Mouse (Mus musculus) CD8-positive naive resting alpha-beta T cell, adult 2 months (primary cell): ENCODE measurements around the gene Tmcc3.

Experiments
- DNase-seq, 2 experiments: peaks; one replicate each; pipeline ENCODE4 v3.0.0; 2022; ENCODE audit warnings: low read depth in 2 of 2, low spot score in 2 of 2

The Tmcc3 gene

DNA sequence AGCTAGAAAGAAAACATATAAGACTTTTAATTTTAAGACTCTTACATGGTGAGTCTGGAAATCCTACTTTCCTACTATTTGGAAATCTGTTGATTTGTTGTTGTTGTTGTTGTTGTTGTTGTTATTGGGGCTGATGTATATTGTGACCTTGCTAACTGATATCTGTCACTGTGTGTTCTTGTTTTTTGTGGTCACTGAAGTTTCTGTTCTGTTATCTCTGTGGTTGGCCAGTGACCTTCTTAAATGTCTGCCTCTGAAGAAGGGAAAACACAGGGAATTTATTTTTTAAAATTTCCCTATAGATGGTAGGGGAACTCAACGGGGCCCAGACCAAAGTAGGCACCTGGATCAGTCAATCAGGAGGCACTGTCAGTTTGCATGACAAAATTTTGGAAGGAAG is 48.9 kb downstream of the Tmcc3 start:
- DNase-seq, result no peak

DNA sequence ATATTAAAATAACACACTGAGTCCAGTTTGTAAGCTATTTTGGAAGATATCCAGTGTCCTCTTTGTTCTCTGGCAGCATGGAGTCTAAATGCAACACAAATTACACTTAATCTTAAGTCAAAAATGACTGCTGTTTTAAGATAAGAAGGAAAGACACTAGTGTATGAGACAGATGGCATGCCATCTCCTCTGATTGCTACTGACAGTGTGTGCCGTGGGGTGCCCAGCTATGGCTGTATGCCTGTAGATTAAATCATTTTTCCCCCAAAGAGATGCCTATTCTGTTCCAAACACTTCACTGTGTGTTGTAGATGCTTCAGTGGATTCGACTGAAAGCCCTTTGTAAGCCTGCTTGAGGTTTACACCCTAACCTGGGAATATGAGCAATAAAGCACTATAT is 59.5 kb downstream of the Tmcc3 start:
- DNase-seq, result no peak

DNA sequence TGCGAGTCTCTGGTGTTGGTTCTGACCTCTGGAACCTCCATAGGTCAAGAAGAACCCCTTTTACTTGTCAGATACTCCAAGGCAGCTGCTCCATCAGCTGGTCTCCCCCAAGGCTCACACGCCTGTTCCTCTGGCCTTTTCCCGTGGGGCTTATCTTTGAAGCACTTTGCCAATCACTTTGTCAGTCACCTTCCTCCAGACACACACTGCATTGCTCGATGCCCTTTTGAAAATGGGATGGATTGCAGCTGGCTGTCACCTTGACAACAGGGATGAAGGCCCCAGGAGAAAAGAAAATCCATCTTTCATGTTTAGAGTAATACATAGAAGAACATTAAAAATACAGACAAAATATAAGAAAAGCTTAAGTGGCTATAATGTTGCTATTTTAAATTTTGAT is 65.2 kb downstream of the Tmcc3 start:
- DNase-seq, result no peak

DNA sequence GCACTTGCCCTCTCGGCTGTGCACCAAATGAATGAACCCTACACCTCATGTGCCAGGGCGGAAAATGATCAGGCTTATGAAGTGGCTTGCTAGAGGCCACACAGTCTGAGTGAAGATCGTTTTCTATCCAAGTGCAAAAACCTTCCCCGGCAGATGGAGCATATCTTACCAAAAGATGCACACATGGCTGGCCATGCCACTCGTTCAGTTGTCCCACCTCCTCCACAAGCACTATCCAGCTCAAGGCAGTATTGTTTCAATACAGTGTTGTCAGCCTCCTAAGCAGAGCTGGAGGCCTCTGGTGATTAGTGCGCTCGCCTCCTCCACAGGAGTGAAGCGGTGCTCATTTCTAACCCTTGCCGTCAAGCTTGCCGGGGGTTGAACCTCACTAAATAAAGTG is 66.1 kb downstream of the Tmcc3 start:
- DNase-seq, result no peak

DNA sequence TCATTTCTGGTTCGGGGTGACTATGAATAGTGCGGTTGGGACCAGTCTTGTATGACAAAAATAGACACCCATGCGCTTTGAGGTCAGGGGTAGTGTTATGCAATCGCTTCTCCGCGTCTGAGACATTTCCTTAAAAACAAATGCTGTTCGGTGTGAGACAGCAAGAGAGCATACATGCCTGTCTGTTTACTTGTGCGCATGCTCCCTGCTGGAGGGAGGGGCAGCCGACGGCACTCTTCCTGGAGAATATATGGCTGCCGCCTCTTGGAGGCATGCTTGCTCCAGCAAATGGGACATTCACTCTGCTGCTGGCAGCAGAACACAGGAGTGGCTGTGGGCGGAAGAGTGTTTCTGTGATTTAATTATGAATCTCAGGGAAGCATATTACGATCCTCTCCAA is 66.6 kb downstream of the Tmcc3 start:
- DNase-seq, result peak; percentile 23 to 50

DNA sequence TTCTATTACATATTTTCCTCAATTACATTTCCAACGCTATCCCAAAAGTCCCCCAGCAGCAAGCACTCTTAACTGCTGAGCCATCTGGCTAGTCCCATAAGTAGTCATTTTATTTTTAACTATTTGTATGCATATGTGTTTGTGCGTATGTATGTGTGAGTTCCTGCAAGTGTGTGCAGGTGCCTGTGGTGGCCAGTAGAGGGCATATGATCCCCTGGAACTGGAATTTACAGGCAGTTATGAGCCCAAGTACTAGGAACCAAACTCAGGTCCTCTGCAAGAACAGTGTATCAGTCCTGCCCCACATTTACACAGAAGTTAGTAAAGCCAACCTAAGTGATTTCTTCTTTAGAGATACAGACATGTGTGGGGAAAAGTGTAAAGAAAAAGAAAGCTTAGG is 68.3 kb downstream of the Tmcc3 start:
- DNase-seq, result no peak

DNA sequence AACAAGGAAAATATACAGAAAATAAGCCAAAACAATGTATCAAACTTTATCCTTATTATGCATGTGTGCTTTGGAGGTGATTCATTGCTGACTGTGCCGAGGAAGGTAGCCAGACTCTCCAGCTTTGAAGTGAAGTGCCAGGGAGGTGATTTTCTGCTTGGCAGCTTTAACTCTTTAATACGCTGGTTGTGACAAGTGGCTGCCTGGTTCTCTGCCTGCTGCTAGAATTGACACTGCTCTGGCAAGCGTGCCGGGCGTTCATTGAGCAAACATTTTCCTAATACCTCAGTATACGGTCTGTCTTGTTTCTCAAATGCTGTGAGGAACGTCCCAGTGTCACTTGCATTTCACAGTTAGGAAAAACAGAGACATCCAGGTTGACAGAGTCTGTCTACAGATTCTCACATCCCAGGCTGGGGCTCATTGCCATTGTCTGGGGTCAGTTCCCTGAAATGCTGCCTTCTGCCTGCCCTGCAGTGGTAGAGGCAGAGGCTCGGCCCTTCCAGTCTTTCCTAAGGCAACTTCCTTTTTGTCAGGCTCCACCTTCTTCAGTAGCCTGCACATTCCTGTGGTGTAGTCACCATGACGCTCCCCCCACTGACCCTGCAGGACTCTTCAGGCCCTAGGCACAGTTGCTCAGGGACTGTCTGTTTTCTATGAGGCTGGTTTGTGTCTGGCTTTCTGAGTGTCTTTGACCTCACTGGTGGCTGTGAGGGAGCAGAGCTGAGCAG is 69.1 kb downstream of the Tmcc3 start:
- DNase-seq, result no peak

DNA sequence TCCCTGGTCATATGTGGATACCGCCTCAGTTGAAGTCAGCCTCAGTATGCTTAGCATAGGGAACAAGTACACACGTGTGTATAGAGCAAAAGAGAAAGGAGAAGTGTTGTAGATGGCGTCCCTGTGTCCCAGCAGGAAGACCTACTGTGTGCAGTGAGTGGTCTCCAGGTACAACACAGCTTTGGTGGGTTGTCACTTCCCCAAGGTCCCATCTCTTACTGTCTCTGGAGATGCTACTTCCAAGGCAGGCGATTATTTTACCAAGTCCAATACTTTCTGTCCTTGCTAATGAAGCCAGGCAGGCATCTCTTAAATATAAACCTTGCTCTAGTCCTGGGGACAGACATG is 69.6 kb downstream of the Tmcc3 start:
- DNase-seq, result no peak

DNA sequence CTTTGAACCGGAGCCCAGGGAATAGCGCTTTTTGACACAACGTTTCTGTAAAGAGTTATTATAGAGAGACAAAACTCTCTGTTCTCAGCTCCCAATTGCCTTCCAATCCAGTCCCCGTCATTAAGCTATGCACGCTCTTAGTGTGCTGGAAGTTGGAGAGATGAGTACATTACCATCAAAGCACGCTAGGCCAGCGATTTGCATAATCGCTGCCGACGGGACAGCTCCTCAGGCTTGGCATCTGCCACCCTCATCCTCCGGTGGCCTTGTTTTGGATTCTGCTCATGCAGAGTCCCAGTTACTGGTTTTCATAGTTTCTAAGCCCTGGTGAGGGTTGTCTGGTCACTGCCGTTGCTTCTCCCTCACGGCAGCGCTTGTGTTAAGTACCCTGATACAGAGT is 70.9 kb downstream of the Tmcc3 start:
- DNase-seq, result no peak

DNA sequence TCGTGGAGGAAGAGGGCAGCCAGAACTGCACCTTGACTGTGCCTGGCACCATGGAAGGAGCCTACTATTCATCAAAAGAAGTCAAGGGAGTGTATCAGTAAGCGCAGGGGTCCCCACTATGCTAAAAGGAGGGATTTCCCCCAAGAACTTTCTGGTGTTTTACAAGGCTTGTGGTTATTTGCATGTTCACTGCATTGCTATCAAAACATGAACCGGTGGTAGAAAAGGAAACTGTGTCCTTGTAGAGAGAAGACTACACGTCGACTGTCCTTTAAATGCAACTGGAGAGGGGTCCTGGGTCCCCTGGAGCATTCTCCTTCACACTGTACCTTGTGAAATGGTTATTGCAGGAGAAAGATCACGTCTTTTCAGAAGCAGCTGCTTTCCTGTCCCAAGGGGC is 71.8 kb downstream of the Tmcc3 start:
- DNase-seq, result no peak

DNA sequence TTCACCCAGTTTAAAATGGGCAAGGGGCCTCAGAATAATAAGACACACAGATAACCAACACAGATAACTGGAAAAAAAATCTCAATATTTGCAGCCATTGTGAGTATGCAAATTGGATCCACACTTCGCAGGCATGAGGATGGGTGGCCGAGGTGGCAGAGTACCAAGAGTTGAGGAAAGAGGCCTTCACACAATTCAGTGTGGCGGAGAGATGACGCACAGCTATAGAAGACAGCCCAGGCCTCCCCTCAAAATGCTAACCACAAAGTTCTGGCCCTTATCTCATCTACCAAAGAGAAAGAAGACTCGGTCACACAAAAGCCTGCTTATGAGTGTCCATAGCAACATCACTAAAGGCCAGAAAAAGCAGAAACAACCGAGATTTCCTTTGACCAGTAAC is 77.5 kb downstream of the Tmcc3 start:
- DNase-seq, result no peak

DNA sequence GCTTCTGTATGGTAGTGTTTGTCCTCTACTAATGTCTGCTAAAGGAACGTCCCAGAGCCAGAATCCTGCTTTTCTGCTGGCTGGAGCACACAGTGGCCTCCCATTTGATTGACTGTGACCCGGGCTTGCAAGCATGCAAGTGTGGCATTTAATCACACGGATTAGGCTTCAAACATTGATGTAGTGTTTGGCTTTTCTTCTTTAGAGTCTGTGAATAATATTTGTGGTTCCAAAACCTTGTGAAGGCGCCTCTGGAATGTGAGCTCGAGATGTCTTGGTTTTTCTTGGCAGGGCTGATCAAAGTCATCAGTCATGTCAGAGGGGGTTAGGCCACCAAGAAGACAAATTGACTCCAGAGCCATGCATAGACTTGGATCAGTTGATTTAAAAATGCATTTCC is 79.3 kb downstream of the Tmcc3 start:
- no peak for DNase-seq

DNA sequence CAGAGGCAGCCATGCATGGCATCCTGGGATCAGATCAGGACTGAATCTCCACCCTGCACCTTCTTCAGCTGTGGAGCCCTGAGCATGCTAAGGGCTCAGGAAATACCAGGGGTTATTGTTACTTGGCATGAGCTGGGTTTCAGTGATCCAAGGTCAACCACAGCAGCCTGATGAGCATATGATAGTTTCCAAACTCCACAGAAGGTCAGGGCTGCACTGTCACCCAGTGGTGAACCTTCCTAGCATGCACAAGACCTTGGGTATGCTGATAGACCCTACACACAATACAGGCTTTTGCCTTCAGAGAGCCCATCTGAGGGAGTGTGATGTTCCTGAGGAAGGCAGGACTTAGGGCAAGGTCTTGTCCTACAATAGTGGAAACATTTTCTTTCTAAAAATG is 82.5 kb downstream of the Tmcc3 start:
- no peak for DNase-seq

DNA sequence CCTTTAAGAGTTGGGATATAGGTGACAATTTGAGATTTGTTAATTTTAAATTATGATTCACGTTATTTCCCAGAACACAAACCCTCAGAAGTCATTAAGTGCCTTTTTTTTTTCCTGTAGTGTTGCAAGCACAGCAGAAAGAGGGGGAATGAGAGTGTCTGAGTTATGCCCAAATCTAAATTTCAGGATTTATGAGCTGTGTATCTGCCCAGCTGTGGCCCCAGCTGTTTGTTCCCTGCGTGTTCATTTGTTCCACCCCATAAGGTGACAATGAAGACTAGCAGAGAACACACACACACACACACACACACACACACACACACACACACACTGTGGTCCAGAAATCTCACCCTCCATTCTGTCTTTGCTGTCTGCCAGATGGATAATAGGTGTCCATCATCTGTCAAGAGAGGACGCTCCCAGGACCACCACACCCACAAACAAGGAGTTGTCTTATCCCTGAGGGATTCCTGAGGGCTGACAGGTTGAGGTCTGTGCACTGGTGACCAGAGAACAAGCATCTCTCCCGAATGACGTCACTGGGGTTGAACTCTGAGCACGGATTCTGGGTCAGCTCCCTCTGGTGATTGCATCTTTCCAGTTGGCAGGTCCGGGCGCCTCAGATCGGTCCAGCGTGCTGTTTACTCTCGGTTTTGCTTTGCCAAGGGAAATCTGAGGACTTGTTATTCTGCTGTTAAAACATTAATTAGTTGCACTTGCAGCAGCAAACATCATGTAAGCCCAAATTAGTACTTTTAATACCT is 86.3 kb downstream of the Tmcc3 start:
- DNase-seq, result no peak

DNA sequence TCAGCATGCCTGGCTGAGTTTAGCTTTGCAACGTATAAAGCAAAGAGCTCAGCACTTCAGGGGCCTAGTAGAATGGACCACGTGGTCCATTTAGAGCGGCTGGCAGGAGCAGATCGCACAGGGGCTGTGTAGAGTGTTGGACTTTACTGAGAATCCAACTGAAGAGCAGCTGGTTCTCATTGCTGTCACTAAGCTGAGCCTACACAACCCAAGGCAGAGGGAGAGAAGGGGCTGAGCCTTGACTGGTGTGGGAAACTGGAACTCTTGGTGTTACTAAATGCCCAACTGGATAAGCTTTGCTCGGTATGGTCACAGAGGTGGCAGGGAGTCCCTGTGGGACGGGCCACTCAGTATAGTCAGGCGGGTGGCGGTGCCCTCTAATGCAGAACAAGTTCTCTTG is 89.1 kb downstream of the Tmcc3 start:
- DNase-seq, result no peak

DNA sequence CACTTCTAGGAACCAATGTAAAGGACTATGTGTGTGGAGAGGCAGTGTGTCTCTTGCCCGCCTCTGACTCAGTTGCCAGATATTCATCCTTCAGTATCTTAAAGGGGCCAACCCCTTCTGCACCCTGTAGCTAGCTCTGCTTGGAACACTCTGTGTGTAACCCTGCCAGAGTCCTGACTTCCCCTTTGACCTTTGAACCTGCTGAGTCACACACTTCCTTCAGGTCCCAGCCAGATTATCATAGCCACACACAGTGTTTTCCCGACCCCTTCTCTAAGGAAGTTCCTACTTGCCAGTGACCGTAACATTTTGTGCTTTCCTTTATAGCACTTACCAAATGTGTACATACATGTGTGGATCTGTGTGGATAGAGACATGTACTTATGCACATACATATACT is 93.7 kb downstream of the Tmcc3 start:
- DNase-seq, result no peak

DNA sequence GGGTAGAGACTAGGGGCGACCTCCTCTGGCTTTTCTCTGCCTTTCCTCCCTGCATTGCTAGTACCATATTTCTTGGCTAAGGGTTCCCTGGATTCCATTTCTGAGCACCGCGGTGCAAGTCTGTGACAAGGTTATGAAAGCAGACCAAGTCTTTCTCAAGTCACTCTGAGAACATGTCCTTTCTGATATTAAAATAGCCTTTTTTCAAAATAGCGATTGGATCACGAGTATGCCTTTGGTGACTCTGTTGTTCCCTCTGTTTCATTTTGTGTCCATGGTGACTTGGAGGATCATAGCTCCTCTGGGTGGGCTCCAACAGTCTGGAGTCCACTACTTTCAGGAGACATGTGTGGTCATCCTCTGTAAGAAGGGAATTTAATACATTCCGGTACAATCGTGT is 95.1 kb downstream of the Tmcc3 start:
- no peak for DNase-seq

DNA sequence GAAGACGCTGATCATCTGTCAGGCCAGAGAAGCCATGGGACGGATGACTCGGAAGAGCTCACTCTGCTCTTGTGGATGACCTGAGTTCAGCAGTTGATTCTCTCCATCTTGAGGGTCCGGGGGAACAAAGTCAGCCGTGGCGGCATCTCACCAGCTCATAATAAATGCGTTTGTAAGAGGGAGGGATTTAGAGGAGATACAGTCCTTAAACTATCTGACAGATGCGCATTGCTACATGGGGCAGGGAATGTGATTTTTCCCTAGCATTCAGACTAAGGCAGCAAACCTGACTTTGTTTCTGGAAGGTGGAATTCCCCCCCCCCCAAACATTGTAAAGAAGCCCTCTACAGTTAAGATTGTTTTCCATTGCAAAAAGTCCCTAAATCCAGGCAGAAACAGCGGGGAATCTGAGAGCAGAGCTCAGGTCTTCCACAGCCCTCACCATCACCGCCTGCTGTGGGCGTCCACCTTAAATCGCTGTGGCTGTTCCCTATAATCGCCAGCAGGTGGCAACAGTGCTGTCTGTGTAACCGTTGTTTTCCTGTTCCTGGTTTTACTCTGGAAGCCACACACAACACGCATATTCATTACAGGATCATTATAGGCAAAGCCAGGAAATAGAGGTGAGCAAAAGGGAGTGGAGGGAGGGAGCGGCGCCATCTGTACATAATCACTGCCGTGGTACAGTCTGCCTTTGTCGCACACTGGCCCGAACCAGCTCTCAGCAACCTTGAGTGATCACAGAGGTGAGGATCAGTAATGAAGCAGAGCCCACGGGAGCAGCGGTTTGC is 96.8 kb downstream of the Tmcc3 start:
- peak; percentile 35 to 59 for DNase-seq

DNA sequence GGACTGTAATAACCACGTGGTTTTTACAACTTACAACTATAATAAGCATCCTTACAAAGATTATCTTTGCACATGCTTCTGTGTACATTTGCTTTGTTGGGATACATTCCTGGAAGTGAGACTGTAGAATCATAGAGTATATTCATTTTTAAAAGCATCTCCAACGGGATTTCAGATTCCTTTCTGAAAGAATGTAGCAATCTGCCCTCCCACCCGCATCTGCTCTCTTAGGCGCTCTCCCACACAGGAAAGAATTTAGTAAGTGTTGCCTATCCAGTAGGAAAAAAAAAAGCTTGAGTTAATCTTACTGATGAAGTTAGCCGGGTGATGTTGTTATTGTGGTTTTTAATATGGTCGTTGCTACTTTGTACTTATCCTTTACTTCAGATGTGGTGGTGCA is 97.9 kb downstream of the Tmcc3 start:
- no peak for DNase-seq

DNA sequence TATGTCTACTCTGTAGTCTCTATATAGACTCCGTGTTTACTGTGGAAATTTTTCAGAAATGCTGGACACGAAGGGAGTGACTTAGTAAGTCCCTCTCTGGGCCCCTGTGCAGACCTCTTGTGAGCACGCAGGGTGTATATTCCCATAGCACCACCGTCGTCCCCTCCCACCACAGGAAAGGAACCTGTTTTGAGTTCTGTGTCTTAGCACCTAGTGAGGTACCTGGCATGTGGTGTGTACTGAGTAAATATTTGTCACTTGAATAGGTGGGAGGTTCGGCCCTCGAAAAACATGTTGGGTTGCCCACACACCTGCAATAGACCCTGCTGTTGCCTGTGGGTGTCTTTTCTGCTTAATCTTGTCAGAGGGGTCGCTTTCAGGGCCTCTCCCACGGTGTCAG is 99.8 kb downstream of the Tmcc3 start:
- DNase-seq, result no peak

DNA sequence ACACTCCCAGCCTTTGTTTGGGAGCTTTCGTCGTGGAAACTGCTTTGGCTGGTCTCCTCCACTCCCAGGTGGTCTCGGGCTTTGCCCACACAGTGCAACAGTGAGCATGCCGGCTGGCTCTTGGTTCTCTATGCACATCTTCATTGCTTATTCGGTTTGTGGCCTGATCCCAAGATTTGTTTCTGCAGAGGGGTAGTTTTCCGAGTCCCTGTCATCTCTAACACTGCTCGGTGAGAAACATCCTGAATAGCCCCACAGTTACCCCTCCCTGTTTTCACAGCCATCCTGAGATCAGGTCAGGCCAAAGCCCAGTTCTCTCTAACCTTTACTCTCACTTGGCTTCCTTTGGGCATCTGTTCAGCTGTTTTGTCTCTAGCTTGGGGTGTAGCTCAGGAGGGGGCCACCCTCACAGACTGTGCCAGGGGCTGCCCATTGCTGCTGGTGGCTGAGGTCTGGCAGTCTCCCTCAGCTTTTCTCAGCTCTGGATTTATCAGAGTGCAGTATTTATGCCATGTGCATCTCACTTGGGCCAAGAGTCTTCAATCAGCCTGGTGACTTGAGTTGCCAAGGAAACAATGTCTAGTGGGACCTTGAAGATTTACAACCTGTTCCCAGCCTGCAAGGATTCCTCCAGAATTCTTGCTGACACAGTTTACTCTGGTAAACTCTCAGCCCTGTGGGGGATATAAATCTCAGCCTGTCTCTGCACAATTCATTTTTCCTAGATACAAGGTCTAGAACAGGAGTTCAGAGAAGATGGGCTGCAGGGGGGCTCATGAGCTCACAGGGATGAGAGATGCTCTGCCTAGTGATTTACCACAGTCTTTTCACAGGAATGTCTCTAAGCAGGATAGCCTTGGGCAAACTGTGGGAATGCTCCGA is 102.3 kb downstream of the Tmcc3 start:
- DNase-seq, result no peak
